Mouse (Mus musculus) hindbrain, embryonic 10.5 days (tissue): ENCODE results near the gene Elovl4. TPM values are rescaled to one million over a fixed set of nuclear protein-coding genes. Genes with fewer than 3 reads are reported as not detected.

ENCODE experiments used
- DNase-seq: peaks from one replicate; pipeline ENCODE4 v3.0.0-alpha.2; 2017; ENCODE audit warnings: low spot score
- H3K27ac ChIP-seq: fragments of 300-500 bp; sonication (generic); 2 replicates; pipeline ENCODE4 v1.5.1; 2016; ENCODE audit warnings: mild to moderate bottlenecking, moderate library complexity
- H3K27me3 ChIP-seq: fragments of 300-500 bp; sonication (generic); 2 replicates; pipeline ENCODE4 v1.6.1; 2016; ENCODE audit warnings: mild to moderate bottlenecking; ENCODE audit not compliant: poor library complexity, insufficient read depth, severe bottlenecking
- H3K36me3 ChIP-seq: fragments of 300-500 bp; sonication (generic); 2 replicates; pipeline ENCODE4 v1.6.1; 2016; ENCODE audit warnings: mild to moderate bottlenecking, moderate library complexity
- H3K4me1 ChIP-seq: fragments of 300-500 bp; sonication (generic); replicated peaks from 2 replicates; pipeline ENCODE4 v1.6.1; 2016; ENCODE audit warnings: mild to moderate bottlenecking
- H3K4me3 ChIP-seq: fragments of 300-500 bp; sonication (generic); 2 replicates; pipeline ENCODE4 v1.5.1; 2016; ENCODE audit warnings: mild to moderate bottlenecking, moderate library complexity
- H3K9me3 ChIP-seq: fragments of 300-500 bp; sonication (generic); 2 replicates; pipeline ENCODE4 v1.6.1; 2016; ENCODE audit warnings: mild to moderate bottlenecking, moderate library complexity
- WGBS: fragments of 180-500 bp; shearing (Covaris S2); methylation state at CpG from one replicate; pipeline ENCODE4 v1.1.7; 2016; 5-methylcytosine and 5-hydroxymethylcytosine counted together
- polyA plus RNA-seq: library from polyadenylated mRNA; unstranded; fragments of >200 nt; fragmentation: Nextera tagmentation; extraction: Ambion mirVana; gene quantifications from 2 replicates; pipeline ENCODE4 v1.2.1, GENCODE M21; 2016

Elovl4 gene
- 25.6 and 29.3 TPM in 2 replicates for polyA plus RNA-seq

- Histone ChIP-seq H3K36me3 (no peaks in the 10 kb centered on the region), H3K4me1 (peaks cover 18% of the 10 kb centered on the region), H3K27me3 (peaks cover 21% of the 10 kb centered on the region; the same call in 1 of the 2 replicates), H3K9me3 (no peaks in the 10 kb centered on the region), H3K27ac (peak within 1 kb of the TSS; percentile 91), H3K4me3 (peak within 1 kb of the TSS; percentile 75)
- 3% methylated on average over 65 of the region's 71 CpGs for WGBS
- DNase-seq, result peak; percentile 77
These were observed at the start of gene Elovl4 for GRCm38 (mm10) chr9:83805977-83806815. Elovl4 (minus strand) TSS chr9:83806277.

GRCm38 (mm10) chr9:83852464-83852863 lies 46.4 kb upstream of the Elovl4 start:
- Histone ChIP-seq H3K9me3 (no peaks in the 10 kb centered on the region), H3K4me3 (no peak overlapping the region), H3K4me1 (no peaks in the 10 kb centered on the region), H3K36me3 (peaks cover 83% of the 10 kb centered on the region), H3K27ac (no peak overlapping the region), H3K27me3 (no peaks in the 10 kb centered on the region)
- no peak for DNase-seq
- 92% methylated on average over 3 of the region's 3 CpGs for WGBS

- Histone ChIP-seq H3K9me3 (no peaks in the 10 kb centered on the region), H3K27ac (peak overlapping the region; percentile 93), H3K27me3 (no peaks in the 10 kb centered on the region), H3K4me3 (peak overlapping the region; percentile 94), H3K4me1 (peaks cover 19% of the 10 kb centered on the region), H3K36me3 (peaks cover 16% of the 10 kb centered on the region)
- DNase-seq, result no peak
- WGBS, result 2% methylated on average over 27 of the region's 27 CpGs
These were observed 28.8 kb upstream of the Elovl4 start for GRCm38 (mm10) chr9:83834748-83835313.

- WGBS, result 1% methylated on average over 38 of the region's 38 CpGs
- Histone ChIP-seq H3K4me1 (peaks cover 19% of the 10 kb centered on the region), H3K36me3 (peaks cover 13% of the 10 kb centered on the region), H3K9me3 (no peaks in the 10 kb centered on the region), H3K27ac (peak within 1 kb of the TSS; percentile 93), H3K27me3 (no peaks in the 10 kb centered on the region), H3K4me3 (peak within 1 kb of the TSS; percentile 94)
- DNase-seq, result peak; percentile 93
These were observed 28.0 kb upstream of the Elovl4 start, which contains the start of gene Ttk for GRCm38 (mm10) chr9:83833811-83834747. Ttk (plus strand) TSS chr9:83834689.

GRCm38 (mm10) chr9:83831152-83831551 lies 25.1 kb upstream of the Elovl4 start:
- H3K4me1 ChIP-seq, result peaks cover 19% of the 10 kb centered on the region
- H3K27ac ChIP-seq, result no peak overlapping the region
- no peak for DNase-seq
- 80% methylated on average over 8 of the region's 8 CpGs for WGBS
- H3K4me3 ChIP-seq, result no peak overlapping the region
- peaks cover under 1% of the 10 kb centered on the region; the same call in 1 of the 2 replicates for H3K36me3 ChIP-seq
- no peaks in the 10 kb centered on the region for H3K9me3 ChIP-seq
- H3K27me3 ChIP-seq, result no peaks in the 10 kb centered on the region

GRCm38 (mm10) chr9:83829896-83830295 lies 23.8 kb upstream of the Elovl4 start:
- Histone ChIP-seq H3K27ac (no peak overlapping the region), H3K4me3 (no peak overlapping the region), H3K9me3 (no peaks in the 10 kb centered on the region), H3K4me1 (peaks cover 11% of the 10 kb centered on the region), H3K36me3 (no peaks in the 10 kb centered on the region), H3K27me3 (no peaks in the 10 kb centered on the region)
- WGBS, result 88% methylated on average over 5 of the region's 5 CpGs
- no peak for DNase-seq

GRCm38 (mm10) chr9:83822925-83823324 lies 16.8 kb upstream of the Elovl4 start:
- H3K27ac ChIP-seq, result no peak overlapping the region
- no peaks in the 10 kb centered on the region for H3K4me1 ChIP-seq
- H3K4me3 ChIP-seq, result no peak overlapping the region
- no peaks in the 10 kb centered on the region for H3K27me3 ChIP-seq
- DNase-seq, result no peak
- WGBS, result 80% methylated on average over 5 of the region's 5 CpGs
- no peaks in the 10 kb centered on the region for H3K9me3 ChIP-seq
- no peaks in the 10 kb centered on the region for H3K36me3 ChIP-seq

- Histone ChIP-seq H3K27me3 (no peaks in the 10 kb centered on the region), H3K9me3 (no peaks in the 10 kb centered on the region), H3K36me3 (no peaks in the 10 kb centered on the region), H3K4me3 (no peak overlapping the region), H3K27ac (no peak overlapping the region), H3K4me1 (no peaks in the 10 kb centered on the region)
- no peak for DNase-seq
- WGBS, result 87% methylated on average over 2 of the region's 2 CpGs
These were observed 14.9 kb upstream of the Elovl4 start for GRCm38 (mm10) chr9:83820976-83821375.

- DNase-seq, result no peak
These were observed 13.1 kb upstream of the Elovl4 start for GRCm38 (mm10) chr9:83819188-83819587.

GRCm38 (mm10) chr9:83807562-83807961 lies 1.5 kb upstream of the Elovl4 start:
- Histone ChIP-seq H3K4me3 (no peak overlapping the region), H3K27ac (no peak overlapping the region), H3K27me3 (peaks cover 21% of the 10 kb centered on the region; the same call in 1 of the 2 replicates), H3K9me3 (no peaks in the 10 kb centered on the region), H3K4me1 (peaks cover 18% of the 10 kb centered on the region), H3K36me3 (no peaks in the 10 kb centered on the region)
- peak; percentile 21 for DNase-seq
- WGBS, result 8% methylated on average over 2 of the region's 2 CpGs

More at GRCm38 (mm10) chr9:83819188-83819587, 13.1 kb upstream of the Elovl4 start:
- H3K27ac ChIP-seq, result no peak overlapping the region
- H3K27me3 ChIP-seq, result no peaks in the 10 kb centered on the region
- H3K4me3 ChIP-seq, result no peak overlapping the region
- H3K36me3 ChIP-seq, result no peaks in the 10 kb centered on the region
- H3K9me3 ChIP-seq, result no peaks in the 10 kb centered on the region
- 62% methylated on average over 7 of the region's 7 CpGs for WGBS
- no peaks in the 10 kb centered on the region for H3K4me1 ChIP-seq

- peak; percentile 54 for DNase-seq
- H3K27ac ChIP-seq, result peak overlapping the region; percentile 91
- peaks cover 21% of the 10 kb centered on the region; the same call in 1 of the 2 replicates for H3K27me3 ChIP-seq
- under 1% methylated on average over 37 of the region's 37 CpGs for whole genome bisulfite sequencing
- peak overlapping the region; percentile 75 for H3K4me3 ChIP-seq
- no peaks in the 10 kb centered on the region for H3K9me3 ChIP-seq
- no peaks in the 10 kb centered on the region for H3K36me3 ChIP-seq
- peaks cover 18% of the 10 kb centered on the region for H3K4me1 ChIP-seq
These were observed 707 bp downstream of the Elovl4 start for GRCm38 (mm10) chr9:83805164-83805976.

- peaks cover 18% of the 10 kb centered on the region for H3K4me1 ChIP-seq
- H3K4me3 ChIP-seq, result peak overlapping the region; percentile 75
- no peaks in the 10 kb centered on the region for H3K9me3 ChIP-seq
- no peaks in the 10 kb centered on the region for H3K36me3 ChIP-seq
- DNase-seq, result no peak
- WGBS, result 64% methylated on average over 13 of the region's 13 CpGs
- peaks cover 21% of the 10 kb centered on the region; the same call in 1 of the 2 replicates for H3K27me3 ChIP-seq
- H3K27ac ChIP-seq, result no peak overlapping the region
These were observed 1.7 kb downstream of the Elovl4 start for GRCm38 (mm10) chr9:83804341-83804740.
